Mouse (Mus musculus) naive thymus-derived CD4-positive, alpha-beta T cell, adult 5 months (primary cell): ENCODE data around the gene Vmn2r2. TPM values are rescaled to one million over a fixed set of nuclear protein-coding genes. Genes with fewer than 3 reads are reported as not detected.

Source experiments
- polyA plus RNA-seq: library from polyadenylated mRNA; unstranded; fragments of 100-300 nt; shearing (Covaris generic); gene quantifications from one replicate; pipeline ENCODE4 v1.2.1, GENCODE M21; 2017

The Vmn2r2 gene
- 0.19 TPM for polyA plus RNA-seq

GRCm38 (mm10) chr3:64141878-64142508 lies at the start of gene Vmn2r2:
Gene Vmn2r2 (minus strand): TSS chr3:64141928.

GRCm38 (mm10) chr3:64081247-64081646 lies 60.5 kb downstream of the Vmn2r2 start, which contains the start of gene Vmn2r1:
Gene Vmn2r1 (plus strand): TSS chr3:64081547.

Other genes starting within 250 kb of the Vmn2r2 start
- not detected for gene Plch1, start 242.5 kb downstream of the Vmn2r2 start, polyA plus RNA-seq
- gene E130311K13Rik, start 212.5 kb downstream of the Vmn2r2 start, polyA plus RNA-seq, result 4.1 TPM
- gene Slc33a1, start 177.2 kb downstream of the Vmn2r2 start, polyA plus RNA-seq, result 6.7 TPM
- 23.8 TPM for gene Gmps, start 165.8 kb downstream of the Vmn2r2 start, polyA plus RNA-seq
- gene Vmn2r1, start 60.4 kb downstream of the Vmn2r2 start, polyA plus RNA-seq, result 0.07 TPM
- gene Vmn2r3, start 147.8 kb upstream of the Vmn2r2 start, polyA plus RNA-seq, result 0.14 TPM